Mouse (Mus musculus) kidney, adult 2 months (tissue): ENCODE results near the gene Fosl2.

Experiments used
- CTCF ChIP-seq: fragments of 200-500 bp; conservative IDR thresholded peaks from 2 replicates; pipeline ENCODE4 v1.5.1; 2011; ENCODE audit warnings: low read depth, mild to moderate bottlenecking, control low read depth, low read length, moderate library complexity, mixed read lengths; ENCODE audit not compliant: insufficient read depth, insufficient read length
- POLR2A ChIP-seq: fragments of 200-500 bp; IDR thresholded peaks from one replicate; pipeline ENCODE4 v1.6.1; 2011; ENCODE audit warnings: low read depth, low read length, control low read depth

- TF ChIP-seq CTCF (no peak), POLR2A (no peak)
These were observed 10.6 kb upstream of the Fosl2 start for GRCm38 (mm10) chr5:32124957-32125356.
